Mouse (Mus musculus) heart, adult 2 months (tissue): ENCODE data around the gene Fgd1.

Experiments used
- CTCF ChIP-seq: fragments of 200-600 bp; IDR thresholded peaks from 2 replicates; pipeline ENCODE4 v1.8.1; 2022; ENCODE audit warnings: antibody characterized with exemption, mild to moderate bottlenecking, moderate library complexity
- EP300 ChIP-seq: fragments of 200-500 bp; IDR thresholded peaks from 2 replicates; pipeline ENCODE4 v1.6.1; 2011; ENCODE audit warnings: low read depth, low read length, control low read depth; ENCODE audit not compliant: insufficient read depth

DNA sequence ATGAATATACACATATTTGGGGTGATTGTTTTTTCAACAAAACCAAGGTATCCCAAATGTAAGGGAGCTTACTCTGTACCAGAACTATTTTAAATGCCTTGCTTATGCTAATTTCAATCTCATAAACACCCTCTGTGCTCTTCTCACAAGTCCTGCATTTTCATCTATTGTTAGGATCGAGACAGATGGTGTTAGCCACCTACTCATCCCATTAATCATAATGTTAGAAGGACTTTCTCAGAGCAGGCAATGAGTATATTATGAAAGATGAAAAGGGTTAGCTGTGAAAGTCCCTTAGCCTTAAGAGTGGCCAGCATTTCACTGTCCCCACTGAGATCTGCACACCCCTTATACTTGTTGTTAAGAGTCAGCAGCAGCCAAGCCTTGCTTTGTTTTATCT lies 41.5 kb downstream of the Fgd1 start:
- no peak for TF ChIP-seq EP300
- no peak for TF ChIP-seq CTCF
